Mouse (Mus musculus): ENCODE results near the gene Wdr13.

Gene Wdr13

DNA sequence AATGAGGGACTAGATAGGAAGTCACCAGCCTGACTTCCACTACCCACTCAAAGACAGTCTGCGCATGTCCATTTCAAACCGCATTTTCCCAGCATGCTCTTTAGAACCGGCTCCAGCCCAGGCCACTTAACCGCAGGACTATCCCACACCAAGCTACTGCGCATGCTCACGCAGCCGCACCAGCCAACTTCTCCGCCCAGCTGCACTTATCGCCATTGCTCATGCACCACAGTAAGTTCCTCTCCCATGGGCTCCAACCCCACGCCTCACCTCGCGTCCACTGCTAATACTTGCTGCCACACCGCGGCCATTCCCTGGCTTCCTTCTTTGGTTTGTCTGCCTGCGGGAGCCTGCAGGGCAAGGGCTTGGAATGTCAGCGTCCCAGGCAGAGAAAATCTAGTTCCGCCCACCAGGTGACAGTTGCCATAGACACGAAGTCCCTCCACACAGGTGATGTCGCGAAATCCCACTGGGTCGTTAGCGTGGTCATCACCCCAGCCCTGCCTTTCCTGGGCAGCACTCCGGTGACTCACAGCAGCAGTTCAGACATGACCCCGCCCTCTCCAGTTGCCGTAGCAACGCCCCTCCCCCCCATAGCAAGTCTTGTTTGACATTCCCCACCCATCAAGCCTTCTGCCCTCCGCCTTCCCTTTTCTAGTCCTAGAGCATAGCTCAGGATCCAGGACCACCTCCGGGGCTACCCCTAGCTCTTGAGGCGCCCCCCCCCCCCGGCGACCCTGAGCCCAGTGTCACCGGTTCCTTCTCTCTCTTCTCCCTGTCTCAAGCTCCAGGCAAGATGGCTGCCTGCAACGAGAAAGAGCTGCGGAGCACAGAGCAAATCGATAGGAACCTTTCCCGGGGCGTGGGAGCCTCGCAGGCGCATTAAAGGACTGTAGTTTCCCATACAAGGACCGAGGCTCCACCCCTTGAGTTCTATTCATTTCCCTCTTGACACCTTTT is at the start of gene Wdr13:
Gene Wdr13, minus strand, starts transcription at position 876 of the 960 bp plus-strand sequence.
- DNase-seq (ENCODE audit: extremely low read depth, low read depth): peak; percentile 98

DNA sequence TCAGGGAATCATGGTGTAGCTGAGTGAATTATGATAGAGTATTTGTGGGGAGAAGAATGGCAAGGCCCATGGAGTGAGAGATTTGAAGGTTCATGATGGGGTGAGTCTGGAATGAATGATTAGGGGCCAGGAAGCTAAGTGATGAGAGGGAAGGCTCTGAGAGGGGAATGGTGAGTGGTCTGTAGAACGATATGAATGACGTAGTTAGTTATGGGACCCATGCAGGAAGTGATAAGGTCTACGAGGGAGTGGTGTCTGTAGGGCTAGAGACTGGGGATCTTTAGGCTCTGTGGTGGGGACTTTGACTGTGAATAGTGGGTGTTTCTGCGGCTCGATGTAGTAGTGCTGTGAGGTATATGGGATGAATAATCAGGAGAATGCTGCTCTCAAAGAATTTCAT is 47.0 kb upstream of the Wdr13 start:
- DNase-seq (ENCODE audit: extremely low read depth, low read depth): peak; percentile 71

DNA sequence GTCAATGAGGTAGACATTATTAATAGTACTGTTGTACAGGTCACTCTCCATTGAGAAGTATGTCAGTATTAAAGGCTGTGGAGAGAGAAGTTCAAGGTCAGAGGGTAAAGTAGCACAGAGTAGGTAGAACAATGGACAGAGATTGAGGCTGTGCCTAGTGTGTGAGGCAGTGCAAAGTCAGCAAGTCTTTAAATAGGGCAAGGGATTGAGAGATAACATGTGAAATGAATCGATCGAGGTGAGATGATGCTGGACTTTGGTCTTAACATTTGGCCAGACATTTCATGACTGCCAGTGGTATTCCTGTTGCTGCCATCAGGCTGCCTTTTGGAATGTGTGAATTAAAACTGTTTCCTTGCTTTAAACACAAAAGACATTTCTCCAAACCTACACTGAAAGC is 46.2 kb upstream of the Wdr13 start:
- no peak for DNase-seq (ENCODE audit: extremely low read depth, low read depth)

DNA sequence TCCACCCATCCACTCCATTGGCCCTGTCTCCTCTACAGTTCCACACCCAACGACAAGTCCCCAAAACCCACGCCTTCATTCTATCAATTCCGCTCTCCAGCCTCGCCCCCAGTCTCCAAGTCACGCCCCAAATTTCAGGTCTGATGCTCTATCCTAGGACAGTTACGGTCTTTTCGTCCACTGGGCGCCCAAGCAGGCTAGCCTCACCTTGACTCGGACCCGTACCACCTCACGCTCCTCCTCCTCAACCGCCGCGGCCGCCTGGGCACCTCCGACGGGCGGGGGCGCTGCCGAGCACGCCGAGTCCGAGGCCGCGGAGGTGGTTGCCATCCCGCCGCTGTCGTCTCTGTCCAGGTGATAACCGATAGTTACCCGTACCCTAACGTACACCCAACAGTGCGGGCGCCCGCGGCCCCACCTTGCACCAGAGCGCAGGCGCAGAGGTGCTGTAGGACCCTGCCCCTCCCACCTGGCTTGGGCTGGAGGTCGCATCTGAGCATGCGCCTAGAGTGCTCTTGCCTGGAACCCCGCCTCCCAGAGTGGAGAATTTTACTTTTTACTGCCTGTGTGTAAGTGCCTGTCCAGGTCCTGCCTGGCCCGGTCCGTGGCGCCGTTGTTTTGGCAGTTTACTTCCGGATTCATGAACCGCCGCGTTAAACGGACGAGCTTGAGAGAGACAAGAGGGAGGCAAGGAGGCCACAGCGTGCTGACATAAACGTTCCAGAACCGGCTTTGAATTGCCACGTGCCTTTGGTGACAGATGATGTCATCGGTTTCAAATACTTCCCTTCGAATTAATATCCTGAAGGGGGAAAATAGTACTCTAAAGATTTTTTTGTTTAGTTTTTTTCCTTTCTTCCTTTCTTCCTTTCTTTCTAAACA is 43.1 kb upstream of the Wdr13 start, which contains the start of gene Tbc1d25:
Gene Tbc1d25, minus strand, starts transcription at position 678 of the 882 bp plus-strand sequence.
- DNase-seq (ENCODE audit: extremely low read depth, low read depth): peak; percentile 89

DNA sequence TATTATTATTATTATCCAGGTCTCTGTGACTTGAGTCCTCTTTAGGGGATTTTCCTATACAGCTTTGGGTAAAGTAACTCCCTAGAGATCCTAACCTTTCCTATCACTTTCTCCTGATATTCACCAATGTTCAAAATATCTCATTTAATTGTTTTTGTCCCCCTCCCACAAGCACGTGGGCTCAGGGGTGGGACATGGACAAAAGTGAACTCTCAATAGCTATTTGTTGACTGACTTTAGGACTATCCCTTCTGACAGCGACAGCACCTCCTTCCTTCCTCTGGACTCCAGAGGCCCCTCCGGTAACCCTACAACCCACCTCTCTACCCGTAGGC is 42.4 kb upstream of the Wdr13 start:
- no peak for DNase-seq (ENCODE audit: extremely low read depth, low read depth)

DNA sequence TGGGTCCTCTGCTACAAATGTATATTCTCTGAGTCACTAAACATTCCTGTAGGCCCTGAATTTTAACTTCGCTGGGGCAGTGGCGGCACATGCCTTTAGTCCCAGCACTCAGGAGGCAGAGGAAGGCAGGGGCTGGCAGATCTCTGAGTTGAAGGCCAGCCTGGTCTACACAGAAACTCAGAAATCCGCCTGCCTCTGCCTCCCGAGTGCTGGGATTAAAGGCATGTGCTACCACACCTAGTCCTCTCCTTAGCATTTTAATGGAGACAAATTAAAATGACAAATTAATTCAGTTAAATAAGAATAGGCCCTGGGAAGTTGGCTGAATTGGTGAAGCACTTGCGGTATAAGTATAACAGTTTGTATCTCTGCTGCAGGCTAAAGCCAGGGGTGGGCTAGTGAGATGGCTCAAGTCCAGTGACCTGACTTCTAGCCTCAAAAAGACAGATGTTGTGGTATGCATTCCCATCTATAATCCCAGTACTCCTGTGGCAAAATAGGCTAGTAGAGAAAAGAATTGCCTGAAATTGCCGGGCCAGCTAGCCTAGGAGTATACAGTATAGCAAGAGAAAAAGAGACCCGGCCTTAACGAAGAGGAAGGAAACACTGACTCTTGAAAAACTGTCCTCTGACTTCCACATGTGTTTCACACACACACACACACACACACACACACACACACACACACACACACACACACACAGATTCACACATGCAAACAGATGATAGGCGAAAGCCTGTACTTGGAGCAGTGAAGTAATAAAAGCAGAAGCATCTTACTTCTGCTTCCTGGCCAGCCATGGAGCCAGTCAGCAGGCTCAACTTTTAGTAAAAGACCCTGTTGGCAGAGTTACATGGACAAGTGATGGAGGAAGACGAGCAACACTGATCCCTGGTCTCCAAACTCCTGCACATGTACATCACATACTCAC is 35.3 kb upstream of the Wdr13 start:
- DNase-seq (ENCODE audit: extremely low read depth, low read depth): peak; percentile 71

DNA sequence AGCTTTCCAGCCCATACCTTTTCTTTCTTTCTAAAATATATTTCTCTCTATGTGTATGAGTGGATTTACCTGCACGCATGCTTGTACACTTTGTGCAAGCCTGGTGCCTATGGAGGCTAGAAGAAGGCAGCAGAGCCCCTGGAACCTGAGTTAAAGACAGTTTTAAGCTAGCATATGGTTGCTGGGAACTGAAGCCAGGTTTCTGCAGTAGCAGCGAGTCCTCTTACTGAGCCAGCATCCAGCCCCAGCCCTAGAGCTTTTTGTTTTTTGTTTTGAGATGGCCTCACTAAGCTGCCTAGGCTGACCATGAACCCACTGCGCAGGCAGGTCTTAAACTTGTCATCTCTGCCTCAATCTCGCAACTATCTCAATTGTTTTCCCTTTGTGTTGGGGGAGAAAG is 31.8 kb upstream of the Wdr13 start:
- no peak for DNase-seq (ENCODE audit: extremely low read depth, low read depth)

DNA sequence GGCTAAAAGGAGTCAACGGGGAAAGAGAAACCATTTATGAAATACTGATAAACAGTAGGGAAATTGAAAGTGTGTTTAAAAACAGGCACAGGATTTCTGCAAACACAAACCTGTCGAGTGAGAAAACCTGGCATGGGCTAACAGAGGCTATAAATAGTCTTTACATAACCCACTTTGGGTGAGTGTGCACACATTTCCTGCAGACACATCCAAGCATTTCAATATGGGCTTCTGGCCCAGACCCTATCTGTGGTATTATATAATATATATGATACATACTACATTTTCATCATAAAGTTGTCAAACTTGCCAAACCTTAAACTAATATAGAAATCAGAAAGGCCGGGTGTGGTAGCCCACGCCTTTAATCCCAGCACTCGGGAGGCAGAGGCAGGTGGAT is 30.4 kb upstream of the Wdr13 start:
- no peak for DNase-seq (ENCODE audit: extremely low read depth, low read depth)

DNA sequence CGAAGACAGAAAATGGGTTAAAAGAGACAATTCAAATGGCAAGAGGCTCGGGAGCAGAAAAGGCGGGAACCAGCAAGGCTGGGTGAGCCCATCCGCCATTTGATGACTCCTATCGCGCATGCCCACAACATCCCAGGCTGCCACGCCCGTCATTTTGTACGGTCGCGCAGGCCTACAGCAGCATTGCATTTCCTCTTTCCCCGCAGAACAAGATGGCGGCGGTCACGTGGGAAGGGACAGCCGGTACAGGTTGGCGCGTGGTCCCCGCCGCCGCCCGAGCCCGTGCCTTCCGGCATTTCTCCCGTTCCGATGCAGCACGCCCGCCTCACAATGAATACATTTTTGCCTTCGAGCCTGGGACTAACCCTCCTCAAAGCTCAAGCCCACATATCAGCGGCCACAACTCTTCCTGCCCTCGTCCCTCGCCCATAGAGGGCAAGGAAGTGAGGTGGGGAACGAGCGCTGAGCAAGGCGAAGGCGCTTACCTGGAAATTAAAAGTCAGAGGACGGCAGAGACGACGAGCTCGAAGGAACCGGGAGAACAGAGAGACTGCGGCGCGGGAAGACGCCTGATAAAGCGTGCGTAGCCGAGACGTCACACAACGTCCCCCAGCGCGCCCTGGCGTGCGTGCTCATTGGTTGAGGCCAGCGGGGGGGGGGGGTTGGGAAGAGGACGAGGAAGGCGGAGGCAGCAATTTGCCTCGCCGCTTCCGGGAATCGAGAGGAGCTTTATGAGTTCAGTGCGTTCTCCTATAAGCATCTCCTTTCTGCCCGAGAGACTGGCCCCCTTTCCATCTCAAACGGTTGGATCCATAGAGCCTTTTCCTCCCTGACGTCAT is 12.7 kb upstream of the Wdr13 start, which contains the start of gene Rbm3:
Gene Rbm3, minus strand, starts transcription at position 728 of the 839 bp plus-strand sequence.
- peak; percentile 87 for DNase-seq (ENCODE audit: extremely low read depth, low read depth)

DNA sequence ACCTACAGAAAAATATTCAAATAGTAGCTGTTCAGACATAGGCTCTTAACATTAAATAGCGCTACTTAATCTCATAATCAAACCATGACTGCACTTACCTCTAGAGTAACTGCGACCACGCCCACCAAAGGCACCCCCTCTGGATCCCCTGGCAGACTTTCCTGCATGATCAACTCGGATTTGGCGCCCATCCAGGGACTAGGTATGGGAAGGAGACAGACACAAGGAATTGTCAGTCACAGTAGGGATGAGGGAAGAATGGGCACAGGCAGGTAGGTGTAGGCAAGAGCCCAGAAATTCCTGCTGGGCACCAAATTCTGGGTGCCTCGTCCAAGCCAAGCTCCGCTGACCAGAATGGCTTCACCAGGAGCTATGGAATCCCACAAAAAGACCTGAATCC is 11.1 kb upstream of the Wdr13 start:
- no peak for DNase-seq (ENCODE audit: extremely low read depth, low read depth)

DNA sequence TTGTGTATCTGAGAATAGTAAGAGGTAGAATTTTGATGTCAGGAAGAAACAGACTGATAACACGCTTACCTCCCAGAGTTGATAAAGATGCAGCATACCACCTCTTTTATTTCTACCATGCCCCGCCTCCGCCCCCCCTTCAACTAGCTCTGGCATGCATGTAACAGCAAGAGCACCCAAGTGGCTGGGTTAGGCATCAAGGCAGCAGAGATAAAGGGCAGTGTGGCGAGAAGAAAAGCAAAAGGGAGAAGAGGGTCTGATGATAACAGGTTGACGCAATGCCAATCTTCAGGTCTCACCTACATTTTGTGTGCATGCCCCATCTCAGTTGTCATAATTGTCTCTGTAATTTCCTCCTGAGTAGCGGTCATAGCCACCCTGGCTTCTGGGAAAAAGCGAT is 10.3 kb upstream of the Wdr13 start:
- peak; percentile 58 for DNase-seq (ENCODE audit: extremely low read depth, low read depth)

DNA sequence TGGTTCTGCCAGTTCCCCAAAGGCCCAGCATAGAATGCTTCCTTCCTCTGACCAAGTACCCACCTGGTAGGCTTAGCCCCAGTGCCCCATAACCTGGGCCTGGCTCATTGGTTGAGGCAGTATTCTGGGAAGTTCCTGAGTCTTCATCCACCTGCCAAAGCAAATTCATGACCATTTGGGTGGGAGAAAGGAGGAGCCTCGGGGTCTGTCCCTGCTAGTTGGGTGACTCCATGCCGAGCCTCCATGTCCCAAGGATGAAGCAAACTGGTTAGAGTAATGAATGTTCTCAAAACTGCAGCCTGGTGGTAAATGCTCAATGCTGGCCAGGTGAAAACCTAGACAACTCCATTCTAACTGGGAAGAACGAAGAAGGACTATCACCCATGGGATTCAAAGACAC is 8.4 kb upstream of the Wdr13 start:
- no peak for DNase-seq (ENCODE audit: extremely low read depth, low read depth)

DNA sequence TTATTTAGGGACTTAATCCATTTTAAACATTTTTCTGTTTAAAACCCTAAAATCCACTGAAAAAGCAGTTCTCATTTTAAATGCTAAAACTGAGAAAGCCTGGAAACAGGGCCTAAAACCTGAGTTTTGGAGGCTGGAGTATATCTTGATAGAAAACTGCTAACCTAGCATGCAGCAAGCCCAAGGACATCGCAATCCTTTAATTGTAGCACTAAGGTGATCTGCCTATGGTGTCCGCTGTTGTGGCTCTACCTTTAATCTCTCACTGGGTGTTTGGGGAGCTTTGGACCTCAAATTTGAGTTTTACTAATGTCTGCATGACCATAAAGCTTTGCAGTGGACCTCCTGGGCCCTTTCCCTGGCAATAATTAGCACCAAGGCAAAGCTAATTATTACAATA is 7.8 kb upstream of the Wdr13 start:
- DNase-seq (ENCODE audit: extremely low read depth, low read depth): no peak

DNA sequence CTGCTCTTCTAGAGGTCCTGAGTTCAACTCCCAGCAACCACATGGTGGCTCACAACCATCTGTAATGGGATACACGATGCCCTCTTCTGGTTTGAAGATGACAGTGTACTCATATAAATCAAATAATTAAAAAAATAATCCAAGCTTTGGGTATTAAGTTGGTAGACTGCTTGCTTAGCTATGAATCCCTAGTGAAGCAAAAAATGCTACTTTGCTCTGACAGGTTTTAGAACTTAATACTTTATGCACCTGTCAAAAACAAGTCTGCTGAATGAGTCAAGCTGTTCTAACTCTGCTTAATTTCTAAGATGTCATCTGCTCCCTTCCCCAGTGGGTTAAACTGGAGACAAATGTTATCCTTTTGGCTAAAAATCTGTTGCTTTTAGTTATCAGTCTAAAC is 6.8 kb upstream of the Wdr13 start:
- no peak for DNase-seq (ENCODE audit: extremely low read depth, low read depth)

DNA sequence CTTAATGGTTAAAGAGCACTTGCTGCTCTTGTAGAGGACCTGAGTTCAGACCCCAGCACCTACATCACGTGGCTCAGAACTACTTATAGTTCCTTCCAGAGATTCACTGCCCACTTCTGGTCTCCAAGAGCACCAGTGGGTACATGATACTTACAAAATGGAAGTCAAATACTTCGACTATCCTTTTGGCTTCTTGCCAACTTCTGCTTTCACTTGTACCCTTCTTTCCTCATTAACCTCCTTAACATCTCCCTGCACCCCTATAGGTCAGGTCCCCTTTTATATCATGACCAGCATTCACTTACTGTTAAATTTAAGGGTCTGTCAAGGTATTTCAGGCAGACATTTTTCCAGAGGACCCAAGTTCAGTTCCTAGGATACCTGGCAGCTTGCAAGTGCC is 3.2 kb upstream of the Wdr13 start:
- peak; percentile 72 for DNase-seq (ENCODE audit: extremely low read depth, low read depth)

DNA sequence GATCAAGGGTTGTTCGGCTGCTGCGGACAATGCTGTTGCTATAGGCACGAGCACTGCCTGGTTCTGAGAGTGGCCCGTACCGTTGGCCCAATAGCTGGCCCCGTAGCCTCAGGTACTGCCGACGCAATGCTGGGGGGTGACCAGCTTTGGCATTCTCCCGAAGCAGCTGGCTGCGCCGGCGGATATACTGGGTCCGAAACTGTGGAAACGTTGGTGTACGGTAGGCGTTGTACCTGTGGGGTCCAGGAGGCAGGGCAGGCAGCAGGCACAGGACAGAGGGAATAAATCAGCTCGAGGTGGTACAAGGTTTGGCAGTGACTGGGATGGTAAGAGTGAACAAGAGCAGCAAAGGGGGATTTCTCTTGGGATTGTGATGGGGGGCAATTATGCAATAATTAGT is 1.3 kb downstream of the Wdr13 start:
- no peak for DNase-seq (ENCODE audit: extremely low read depth, low read depth)

DNA sequence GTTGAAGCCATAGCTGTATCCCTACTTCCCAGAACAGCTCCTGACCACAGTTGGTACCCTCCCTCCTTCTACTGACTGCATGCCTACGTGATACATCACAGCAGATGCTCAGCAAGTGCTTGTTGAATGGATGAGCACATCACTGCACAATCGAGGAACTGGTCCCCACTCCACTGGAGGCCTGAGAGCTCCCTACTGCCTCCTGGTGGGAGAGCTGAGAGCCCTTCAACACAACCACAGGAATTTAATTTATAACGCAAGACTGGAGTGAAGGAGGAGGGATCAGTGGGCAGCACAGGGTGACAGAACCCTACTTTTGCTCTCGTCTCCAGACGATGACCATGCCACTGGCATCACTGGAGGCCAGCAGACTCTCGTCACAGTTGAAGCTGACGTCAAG is 7.5 kb downstream of the Wdr13 start:
- DNase-seq (ENCODE audit: extremely low read depth, low read depth): no peak

DNA sequence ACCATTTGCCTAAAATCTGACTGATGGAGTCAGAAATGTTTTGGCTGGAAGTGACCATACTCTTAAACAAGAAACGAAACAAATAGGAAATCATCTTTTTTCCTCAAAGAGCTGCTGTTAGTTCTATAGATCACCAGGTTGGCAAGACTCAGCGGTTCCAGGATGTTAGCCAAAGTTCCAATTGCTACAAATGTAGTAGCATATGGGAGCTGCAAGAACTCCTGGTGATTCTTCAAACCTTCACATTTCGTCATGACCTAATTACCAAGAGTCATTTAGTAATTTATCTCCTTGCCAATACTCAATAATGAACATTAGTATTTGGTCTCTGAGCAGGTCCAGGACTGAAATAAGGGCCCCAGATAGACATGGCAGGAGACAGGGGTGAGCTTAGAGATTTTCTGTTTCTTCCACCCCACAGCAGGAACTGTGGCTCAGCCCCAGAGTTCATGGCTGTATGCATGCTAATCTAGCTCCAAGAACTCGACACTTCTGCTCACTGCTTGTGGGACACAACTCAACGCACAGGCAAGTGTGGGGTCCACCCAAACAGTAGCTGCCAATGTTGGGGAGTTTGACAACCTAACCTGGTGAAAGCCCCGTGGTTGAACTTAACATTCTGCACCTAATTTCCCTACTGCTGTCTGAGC is 8.7 kb downstream of the Wdr13 start:
- DNase-seq (ENCODE audit: extremely low read depth, low read depth): no peak

DNA sequence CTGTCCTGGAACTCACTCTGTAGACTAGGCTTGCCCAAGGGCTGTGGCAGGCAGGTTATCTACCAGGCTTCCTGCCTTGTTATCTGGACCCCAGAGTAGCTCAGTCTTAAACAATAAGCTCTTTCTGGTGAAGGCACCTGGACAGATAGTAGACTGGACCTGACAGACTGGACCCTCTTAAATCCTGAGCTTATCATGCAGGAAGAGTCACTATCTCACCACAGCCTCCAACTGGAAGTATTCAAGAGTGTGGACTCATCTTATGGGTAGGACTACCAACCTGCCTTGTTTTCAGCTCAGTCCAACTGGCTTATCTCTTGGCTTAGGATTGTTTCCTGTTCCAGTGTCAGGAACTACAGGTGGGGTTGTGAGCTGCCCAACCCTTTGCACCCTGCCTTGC is 15.4 kb downstream of the Wdr13 start:
- DNase-seq (ENCODE audit: extremely low read depth, low read depth): no peak

DNA sequence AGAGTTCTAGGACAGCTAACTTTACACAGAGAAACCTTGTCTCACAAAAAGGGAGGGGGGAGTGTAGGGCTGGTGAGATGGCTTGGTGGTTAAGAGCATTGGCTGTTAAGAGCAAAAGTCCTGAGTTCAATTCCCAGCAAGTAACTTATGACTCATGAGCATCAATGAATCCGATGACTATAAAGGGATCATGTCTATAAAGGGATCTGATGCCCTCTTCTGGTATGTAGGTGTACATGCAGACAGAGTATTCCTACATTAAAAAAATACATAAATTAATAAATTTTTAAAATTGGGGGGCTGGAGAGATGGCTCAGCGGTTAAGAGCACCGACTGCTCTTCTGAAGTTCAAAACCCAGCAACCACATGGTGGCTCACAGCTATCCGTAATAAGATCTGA is 17.4 kb downstream of the Wdr13 start:
- DNase-seq (ENCODE audit: extremely low read depth, low read depth): no peak
